Mouse (Mus musculus) macrophage (primary cell): ENCODE results near the gene Gm49387. TPM values are rescaled to one million over a fixed set of nuclear protein-coding genes. Genes with fewer than 3 reads are reported as not detected.
A peak's percentile ranks its signal among the peaks of the same experiment; 100 is the strongest.

Source experiments
- H3K27ac ChIP-seq: fragments of 350-480 bp; formaldehyde crosslinking; 2 replicates; pipeline ENCODE4 v1.9.0; 2021
- H3K36me3 ChIP-seq: fragments of 350-480 bp; formaldehyde crosslinking; 2 replicates; pipeline ENCODE4 v1.9.0; 2021; ENCODE audit errors: inconsistent target
- H3K4me3 ChIP-seq: fragments of 350-480 bp; formaldehyde crosslinking; 2 replicates; pipeline ENCODE4 v1.9.0; 2021; ENCODE audit errors: inconsistent target
- H3K79me2 ChIP-seq: fragments of 350-480 bp; formaldehyde crosslinking; 2 replicates; pipeline ENCODE4 v1.9.0; 2021; ENCODE audit errors: inconsistent target
- WGBS: methylation state at CpG from one replicate; pipeline ENCODE4 v1.1.7; 2026; ENCODE audit warnings: inconsistent platforms; ENCODE audit not compliant: missing documents; 5-methylcytosine and 5-hydroxymethylcytosine counted together
- polyA plus RNA-seq: library from polyadenylated mRNA; stranded (reverse); fragments of 250-400 nt; gene quantifications from 3 replicates; pipeline ENCODE4 v1.2.4, GENCODE M21; 2018; ENCODE audit warnings: inconsistent platforms
- total RNA-seq, 78 experiments: library from RNA; depleted of rRNA; stranded (reverse); fragments of 250-400 nt; gene quantifications; 1 replicate in 9 of 78; 2 replicates in 24 of 78; 3 replicates in 43 of 78; 4 replicates in 2 of 78; pipeline ENCODE4 v1.2.4; 2018; ENCODE audit warnings: inconsistent platforms in 56 of 78

The Gm49387 gene
- total RNA-seq (2018; cell fraction: chromatin; rRNA removed) = 1 to 10 TPM in 1 of 26 experiments, not detected in 25; 1.3 TPM
- total RNA-seq (2018; cell fraction: cytosol; rRNA removed) = under 1 TPM in 1 of 26 experiments, not detected in 25; 0.22 TPM
- under 1 TPM in 2 of 26 experiments, not detected in 24; 0.44 to 0.72 TPM for total RNA-seq (2018; cell fraction: nucleus; rRNA removed)
- polyA plus RNA-seq = not detected in 3 replicates

DNA sequence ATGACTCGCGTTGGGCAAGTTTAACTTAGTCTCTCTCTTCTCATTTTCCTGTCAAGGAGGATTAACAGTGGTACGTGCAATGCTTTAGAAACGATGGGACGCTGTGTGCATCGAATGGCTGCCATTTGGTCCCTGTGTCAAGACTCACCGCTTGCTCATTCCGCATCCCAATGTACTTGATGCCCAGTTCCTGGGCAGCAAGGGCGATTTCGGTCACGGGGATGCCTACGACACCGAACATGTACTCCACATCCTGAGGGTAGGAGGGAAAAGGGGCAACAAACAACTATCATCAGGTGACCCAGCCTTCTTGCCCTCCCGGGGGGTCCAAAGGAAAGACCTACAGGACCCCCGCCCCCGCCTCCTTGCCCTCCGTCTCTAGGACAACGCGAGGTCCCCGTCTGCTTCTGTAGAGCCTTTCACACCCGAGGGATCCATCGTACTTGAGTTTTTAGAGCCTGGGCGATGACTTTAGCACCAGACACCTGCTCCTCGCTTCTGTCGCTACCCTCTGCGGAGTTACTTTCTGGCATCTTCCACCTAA, at the start of gene Gm49387:
Gene Gm49387, minus strand, starts transcription at position 533 of the 544 bp plus-strand sequence.
- Histone ChIP-seq H3K79me2 (peaks cover 9% of the 10 kb centered on the region; the same call in 1 of the 2 replicates), H3K27ac (peak within 1 kb of the TSS; percentile 82), H3K4me3 (peak within 1 kb of the TSS; percentile 79), H3K36me3 (no peaks in the 10 kb centered on the region)
- WGBS = 1% methylated on average over 26 of the region's 26 CpGs

DNA sequence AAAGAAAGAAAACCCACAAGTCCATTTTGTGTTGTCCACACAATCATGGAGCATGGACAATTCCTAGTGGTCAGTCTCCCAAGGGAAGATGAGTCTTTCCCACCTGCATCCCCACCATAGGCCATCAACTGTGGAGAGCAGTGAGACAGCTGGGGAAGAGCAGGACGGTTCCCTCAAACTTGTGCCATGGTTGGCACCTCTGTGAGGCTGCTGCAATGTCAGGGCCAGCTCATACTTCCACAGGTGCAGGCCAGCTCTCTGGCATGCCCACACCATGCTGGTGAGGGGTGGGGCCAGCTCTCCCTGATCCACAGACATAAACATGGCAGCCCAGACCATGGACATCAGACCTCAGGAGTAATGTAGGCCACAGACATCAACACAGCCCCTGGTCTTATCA, 45.6 kb upstream of the Gm49387 start:
- H3K4me3 ChIP-seq = no peak overlapping the region
- H3K79me2 ChIP-seq = no peaks in the 10 kb centered on the region
- no peak overlapping the region for H3K27ac ChIP-seq
- 56% methylated on average over 1 of the region's 1 CpGs for WGBS
- H3K36me3 ChIP-seq = no peaks in the 10 kb centered on the region

DNA sequence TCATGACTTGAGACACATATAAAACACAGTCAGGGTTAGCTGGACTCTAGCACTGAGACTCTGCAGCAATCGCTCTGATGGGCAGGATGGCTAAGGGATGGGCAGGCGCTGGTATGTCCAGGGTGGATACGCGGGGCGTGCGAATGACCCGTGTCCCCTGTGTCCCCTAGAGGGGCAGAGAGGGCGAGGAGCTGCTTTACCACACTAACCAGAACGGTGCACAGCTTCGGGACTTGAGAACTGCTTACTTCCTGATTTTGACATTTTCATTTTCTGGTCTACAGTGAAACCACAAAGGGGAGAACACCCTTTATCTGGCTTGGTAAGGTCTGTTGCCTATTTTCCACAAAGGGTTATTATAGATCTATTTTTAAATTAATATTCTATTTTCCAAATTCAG, 45.0 kb upstream of the Gm49387 start:
- Histone ChIP-seq H3K79me2 (no peaks in the 10 kb centered on the region), H3K4me3 (no peak overlapping the region), H3K27ac (peak overlapping the region; percentile 71), H3K36me3 (no peaks in the 10 kb centered on the region)
- 9% methylated on average over 10 of the region's 10 CpGs for WGBS

DNA sequence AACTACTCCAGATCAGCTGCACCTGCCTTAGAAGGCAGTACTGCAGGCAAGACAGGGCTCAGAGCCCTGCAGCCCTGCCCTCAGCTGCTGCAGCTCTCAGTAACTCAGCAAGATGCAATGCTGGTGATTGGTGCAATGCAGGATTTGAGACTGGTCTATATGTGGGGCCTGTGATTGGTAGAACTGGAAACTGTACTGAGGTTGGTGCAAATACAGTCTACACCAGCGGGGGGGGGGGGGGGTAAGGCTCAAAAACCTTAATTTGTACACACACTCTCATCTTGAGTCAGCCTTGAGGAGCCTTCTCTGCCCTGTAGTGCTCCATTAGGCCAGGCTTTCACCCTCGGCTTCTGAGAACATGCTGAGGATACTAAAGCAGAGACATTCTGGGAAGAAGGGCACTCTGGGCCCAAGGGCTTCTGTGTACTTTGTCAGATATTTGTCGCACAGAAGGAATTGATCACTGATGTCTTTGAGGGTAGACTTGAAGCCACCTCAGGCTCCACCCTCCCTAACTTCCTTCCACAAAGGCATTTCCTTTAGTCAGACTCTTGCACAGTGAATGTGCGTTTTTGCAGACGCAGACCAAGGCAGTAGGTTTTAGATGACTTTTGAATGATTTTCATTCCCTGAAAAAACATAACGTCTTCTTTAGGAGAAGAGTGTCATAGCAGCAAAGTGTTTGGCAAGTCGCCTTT, 43.8 kb upstream of the Gm49387 start:
- Histone ChIP-seq H3K36me3 (no peaks in the 10 kb centered on the region), H3K79me2 (no peaks in the 10 kb centered on the region), H3K27ac (peak overlapping the region; percentile 71), H3K4me3 (no peak overlapping the region)
- WGBS = under 1% methylated on average over 7 of the region's 7 CpGs

DNA sequence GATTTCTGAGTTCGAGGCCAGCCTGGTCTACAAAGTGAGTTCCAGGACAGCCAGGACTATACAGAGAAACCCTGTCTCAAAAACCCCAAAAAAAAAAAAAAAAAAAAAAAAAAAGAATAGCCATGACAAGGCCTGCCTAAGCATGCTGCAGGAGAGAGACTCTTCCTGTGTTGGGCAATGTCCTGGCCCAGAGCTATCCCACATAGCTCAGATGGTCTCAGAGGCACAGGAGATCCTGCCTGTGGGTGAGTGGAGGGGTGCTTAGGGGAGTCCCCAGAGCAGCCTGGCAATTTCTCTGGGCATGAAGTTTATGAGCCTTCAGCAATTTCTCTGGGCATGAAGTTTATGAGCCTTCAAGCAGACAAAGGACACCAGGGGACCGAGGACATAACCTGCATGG, 42.9 kb upstream of the Gm49387 start:
- Histone ChIP-seq H3K4me3 (no peak overlapping the region), H3K79me2 (no peaks in the 10 kb centered on the region), H3K36me3 (no peaks in the 10 kb centered on the region), H3K27ac (peak overlapping the region; percentile 71)
- WGBS = 20% methylated on average over 1 of the region's 2 CpGs

DNA sequence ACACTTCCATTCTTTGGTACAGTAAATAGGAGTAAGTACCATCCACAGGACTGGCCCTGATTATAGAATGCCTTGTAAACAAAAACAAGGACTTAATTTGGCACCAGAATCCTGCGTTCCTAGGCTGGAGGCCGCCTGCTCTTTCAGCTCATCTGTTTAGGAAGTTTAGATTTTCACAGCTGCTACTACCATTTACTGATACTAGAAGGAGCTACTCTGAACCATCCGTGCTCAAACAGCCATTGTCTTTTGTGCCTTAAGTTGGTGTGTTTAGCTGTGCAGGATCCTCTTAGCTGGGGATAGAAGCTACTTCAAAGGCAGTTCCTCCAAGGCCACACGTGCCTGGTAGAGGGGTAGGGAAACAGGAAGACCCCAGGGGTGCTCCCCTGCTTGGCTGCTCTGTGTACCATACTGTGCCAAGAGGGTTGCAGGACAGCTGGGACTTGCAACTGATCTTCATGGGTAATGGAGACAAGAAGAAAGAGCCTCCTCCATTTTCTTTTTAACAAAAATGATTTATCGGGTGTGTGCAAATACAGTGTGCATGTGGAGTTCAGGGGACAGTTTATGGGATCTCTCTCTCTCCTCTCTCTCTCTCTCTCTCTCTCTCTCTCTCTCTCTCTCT, 41.4 kb upstream of the Gm49387 start:
- 75% methylated on average over 5 of the region's 5 CpGs for WGBS
- H3K36me3 ChIP-seq = no peaks in the 10 kb centered on the region
- H3K79me2 ChIP-seq = no peaks in the 10 kb centered on the region
- H3K4me3 ChIP-seq = no peak overlapping the region
- H3K27ac ChIP-seq = no peak overlapping the region

DNA sequence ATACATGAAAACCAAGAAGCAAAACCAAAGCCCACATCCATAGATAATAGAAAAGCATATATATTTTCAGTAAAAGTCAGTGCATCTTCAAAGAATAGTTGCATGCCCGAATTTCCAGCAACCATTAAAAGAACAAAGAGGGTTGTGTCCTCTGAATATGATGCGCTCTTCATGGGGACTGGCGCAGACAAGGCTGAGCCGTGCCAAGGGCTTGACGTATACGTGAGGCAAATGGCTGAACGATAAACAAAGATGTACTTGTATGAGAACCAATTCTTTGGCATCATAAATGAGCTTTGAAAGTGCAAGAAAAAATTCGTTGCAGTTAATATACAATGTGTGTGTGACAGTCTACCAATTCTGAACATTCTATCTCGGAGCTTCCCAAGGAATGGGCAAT, 40.6 kb upstream of the Gm49387 start:
- no peak overlapping the region for H3K27ac ChIP-seq
- no peak overlapping the region for H3K4me3 ChIP-seq
- no peaks in the 10 kb centered on the region for H3K36me3 ChIP-seq
- no peaks in the 10 kb centered on the region for H3K79me2 ChIP-seq
- WGBS = 87% methylated on average over 9 of the region's 9 CpGs

DNA sequence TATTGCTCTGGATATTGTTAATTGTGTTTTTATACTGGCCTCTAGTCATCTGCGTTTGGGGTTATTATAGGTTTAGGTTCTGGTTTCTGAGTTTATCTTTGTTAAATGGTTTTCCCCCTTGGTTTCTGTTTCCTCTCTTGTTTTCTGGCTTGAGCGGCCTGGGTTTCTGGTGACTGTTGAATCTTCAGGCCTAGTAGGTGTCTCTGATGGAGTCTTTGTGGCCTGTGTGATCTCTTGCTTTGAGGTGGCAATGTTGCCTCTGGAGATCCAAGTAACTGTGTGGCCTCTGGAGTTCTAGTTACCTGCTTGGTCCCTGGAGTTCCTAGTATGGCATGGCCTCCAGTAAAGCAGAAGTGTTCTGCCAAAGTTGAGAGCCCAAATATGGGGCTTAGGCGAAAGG, 40.0 kb upstream of the Gm49387 start:
- no peaks in the 10 kb centered on the region for H3K36me3 ChIP-seq
- H3K79me2 ChIP-seq = no peaks in the 10 kb centered on the region
- H3K27ac ChIP-seq = no peak overlapping the region
- H3K4me3 ChIP-seq = no peak overlapping the region
- 92% methylated on average over 2 of the region's 3 CpGs for WGBS

DNA sequence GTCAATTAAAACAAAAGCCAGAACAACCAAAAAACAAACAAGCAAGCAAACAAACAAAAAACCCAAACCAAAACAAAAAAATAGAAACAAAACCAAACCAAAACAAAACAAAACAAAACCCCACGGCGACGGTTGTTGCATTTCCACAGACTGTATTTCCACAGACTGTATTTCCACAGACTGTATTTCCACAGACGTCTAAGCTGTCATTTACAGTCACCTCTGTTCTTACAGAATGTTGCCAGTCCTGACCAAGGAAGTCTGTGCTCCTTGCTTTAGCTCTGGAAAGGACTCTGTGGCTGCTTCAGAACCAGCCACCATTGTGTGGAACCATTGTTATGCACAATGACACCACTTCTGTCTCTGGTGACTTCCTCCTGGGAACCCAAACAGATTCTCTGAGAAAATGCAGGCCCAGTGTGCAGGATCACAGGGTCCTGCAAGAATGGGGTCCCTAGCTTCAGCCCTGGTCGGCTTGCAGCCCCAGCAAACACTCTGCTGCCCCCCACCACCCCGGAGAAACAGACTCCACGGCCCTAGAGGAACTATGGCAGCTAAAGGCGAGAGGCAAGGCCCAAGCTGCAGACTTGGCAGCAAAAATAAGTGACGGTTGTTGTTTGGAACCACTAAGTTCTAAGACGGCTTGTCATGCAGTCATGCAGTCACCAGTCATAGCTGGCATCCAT, 31.1 kb upstream of the Gm49387 start:
- no peak overlapping the region for H3K27ac ChIP-seq
- H3K79me2 ChIP-seq = no peaks in the 10 kb centered on the region
- 54% methylated on average over 10 of the region's 10 CpGs for whole genome bisulfite sequencing
- no peak overlapping the region for H3K4me3 ChIP-seq
- no peaks in the 10 kb centered on the region for H3K36me3 ChIP-seq

DNA sequence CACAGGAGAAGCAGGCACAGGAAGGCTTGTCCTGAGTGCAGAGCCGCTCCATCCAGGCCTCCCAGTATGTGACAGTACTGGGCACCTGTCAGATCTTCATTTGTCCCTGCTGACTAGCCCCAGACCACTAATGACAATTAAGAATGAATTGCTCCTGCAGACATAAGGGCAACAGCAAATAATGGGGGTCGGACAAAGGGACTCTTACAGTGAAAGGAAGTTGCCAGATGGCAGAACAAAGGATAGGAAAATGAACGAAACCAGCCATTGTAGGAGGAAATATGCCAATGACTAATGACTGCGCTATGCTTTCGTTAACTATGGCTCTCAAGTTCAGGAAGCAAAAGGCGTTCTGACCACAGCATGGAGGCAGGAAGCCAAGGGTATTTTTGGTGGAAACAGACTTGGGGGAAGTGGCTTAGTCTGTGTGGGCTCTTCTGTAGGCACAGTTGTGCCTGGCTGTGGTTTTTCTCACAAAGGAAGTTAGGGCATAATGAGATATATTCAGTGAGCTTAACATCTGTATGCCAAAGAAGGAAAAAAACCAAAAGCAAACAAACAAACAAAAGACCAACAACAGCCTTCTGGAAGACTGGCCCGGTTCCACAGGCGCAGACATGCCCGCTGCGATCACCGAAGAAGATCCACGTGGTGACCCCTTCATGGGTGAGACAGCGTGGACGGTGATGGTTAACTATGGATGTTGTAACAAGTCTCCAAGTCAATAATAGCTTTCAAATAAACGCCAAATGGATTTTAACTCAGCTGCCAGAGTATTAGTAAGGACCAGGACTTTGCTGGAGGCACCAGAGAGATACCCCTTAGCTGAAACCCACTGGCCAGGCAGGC, 29.2 kb upstream of the Gm49387 start:
- H3K4me3 ChIP-seq = no peak overlapping the region; the same call in 1 of the 2 replicates
- 2% methylated on average over 15 of the region's 15 CpGs for WGBS
- no peaks in the 10 kb centered on the region for H3K79me2 ChIP-seq
- H3K27ac ChIP-seq = peak overlapping the region; percentile 93
- no peaks in the 10 kb centered on the region for H3K36me3 ChIP-seq

DNA sequence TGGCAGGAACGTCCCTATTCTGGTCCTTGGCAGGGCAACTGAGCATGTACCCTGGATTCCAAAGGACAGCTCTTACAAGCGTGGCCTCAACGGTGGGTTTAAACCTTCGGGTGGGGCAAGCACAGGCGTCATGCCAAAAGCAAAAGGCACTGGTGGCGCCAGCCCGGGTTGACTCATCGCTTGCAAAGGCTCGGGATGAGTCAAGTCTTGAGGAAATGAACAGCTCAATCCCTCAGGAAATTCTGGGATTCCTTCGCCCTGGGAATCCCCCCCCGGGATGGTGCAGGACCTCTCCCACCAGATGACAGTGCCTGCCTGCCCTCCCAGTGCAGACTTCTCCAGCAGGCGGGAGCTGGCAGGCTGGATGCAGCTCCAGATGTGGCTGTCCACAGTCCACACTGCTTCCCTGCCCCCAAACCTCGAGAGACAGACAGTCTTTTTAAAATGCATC, 28.5 kb upstream of the Gm49387 start:
- Histone ChIP-seq H3K79me2 (no peaks in the 10 kb centered on the region), H3K27ac (peak overlapping the region; percentile 93), H3K36me3 (no peaks in the 10 kb centered on the region), H3K4me3 (no peak overlapping the region; the same call in 1 of the 2 replicates)
- 7% methylated on average over 13 of the region's 13 CpGs for WGBS

DNA sequence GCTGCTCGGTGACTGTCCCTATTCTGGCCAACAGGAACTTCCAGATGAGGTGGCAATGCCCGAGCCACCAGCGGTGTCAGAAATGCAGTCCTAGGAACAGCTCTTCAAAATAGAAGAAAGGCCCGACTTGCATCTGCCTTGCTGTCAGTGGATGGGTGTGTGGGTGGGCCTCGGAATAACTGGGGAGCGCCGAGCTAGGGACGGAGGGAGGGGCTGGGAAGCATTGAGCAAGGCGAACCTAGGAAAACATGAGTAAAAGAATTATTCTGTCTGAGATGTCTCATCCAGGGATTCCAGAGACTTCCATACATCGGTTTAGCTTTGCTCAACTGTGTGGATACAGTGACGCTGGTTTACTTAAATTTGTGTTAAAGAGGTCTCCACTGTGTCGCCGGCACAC, 27.6 kb upstream of the Gm49387 start:
- H3K27ac ChIP-seq = peak overlapping the region; percentile 93
- H3K36me3 ChIP-seq = no peaks in the 10 kb centered on the region
- H3K79me2 ChIP-seq = no peaks in the 10 kb centered on the region
- 65% methylated on average over 13 of the region's 13 CpGs for WGBS
- no peak overlapping the region for H3K4me3 ChIP-seq

DNA sequence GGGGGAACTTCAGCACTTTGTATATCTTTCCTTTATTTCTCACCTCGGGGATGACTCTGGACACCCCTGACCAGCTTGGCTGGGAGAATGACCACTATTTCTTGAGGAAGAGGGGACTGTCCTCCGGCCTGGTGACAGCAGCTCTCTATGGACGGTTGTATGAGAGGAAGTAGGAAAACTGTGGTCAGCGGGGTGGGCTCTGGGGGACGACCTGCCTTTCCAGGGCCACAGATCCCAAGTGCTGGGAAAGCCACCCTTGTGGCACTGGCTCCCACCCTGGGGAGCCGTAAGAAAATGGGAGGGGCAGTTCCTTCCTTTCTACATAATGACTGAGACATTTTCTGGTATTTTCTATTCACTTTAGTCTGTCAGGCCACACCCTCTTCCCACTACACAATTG, 27.1 kb upstream of the Gm49387 start:
- H3K79me2 ChIP-seq = no peaks in the 10 kb centered on the region
- 45% methylated on average over 6 of the region's 6 CpGs for WGBS
- no peaks in the 10 kb centered on the region for H3K36me3 ChIP-seq
- no peak overlapping the region for H3K4me3 ChIP-seq
- H3K27ac ChIP-seq = peak overlapping the region; percentile 93; the same call in 1 of the 2 replicates
